Mouse (Mus musculus) heart, adult 9 months (tissue): ENCODE measurements around the gene Ugt2b37.
"Not testable (repeated sequence)": the region's sequence is repeated elsewhere in the genome, so short reads cannot be mapped to it uniquely, and the experiment has no call there.

Experiments used
- DNase-seq, 2 experiments: peaks; one replicate each; pipeline ENCODE4 v3.0.0; 2022; ENCODE audit warnings: low spot score in 2 of 2

The Ugt2b37 gene

GRCm38 (mm10) chr5:87254676-87255075, at the start of gene Ugt2b37:
TSS of gene Ugt2b37 (minus strand) at chr5:87254804.
- not testable (repeated sequence) for DNase-seq

- not testable (repeated sequence) for DNase-seq
These were observed 31.6 kb upstream of the Ugt2b37 start for GRCm38 (mm10) chr5:87286180-87286579.

DNA sequence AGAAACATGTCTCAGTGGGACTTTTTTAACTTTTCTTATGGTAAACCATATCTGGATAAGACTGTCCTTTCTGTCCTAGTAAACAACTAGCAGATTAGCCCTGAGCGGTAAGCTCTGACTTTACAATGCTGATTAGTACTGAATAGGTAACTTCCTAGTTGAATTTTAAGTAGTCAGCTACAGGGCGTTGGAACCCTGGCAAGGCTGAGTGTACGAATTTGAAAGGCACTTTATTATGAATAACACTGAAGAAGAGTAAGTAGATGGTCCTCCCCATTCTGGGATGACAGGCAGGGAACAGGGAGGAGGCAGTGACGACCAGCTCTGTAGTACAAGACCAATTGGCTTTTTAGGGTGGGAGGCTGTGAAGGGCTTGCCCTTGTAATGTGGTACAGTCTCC, 21.4 kb upstream of the Ugt2b37 start:
- DNase-seq, result not testable (repeated sequence)

DNA sequence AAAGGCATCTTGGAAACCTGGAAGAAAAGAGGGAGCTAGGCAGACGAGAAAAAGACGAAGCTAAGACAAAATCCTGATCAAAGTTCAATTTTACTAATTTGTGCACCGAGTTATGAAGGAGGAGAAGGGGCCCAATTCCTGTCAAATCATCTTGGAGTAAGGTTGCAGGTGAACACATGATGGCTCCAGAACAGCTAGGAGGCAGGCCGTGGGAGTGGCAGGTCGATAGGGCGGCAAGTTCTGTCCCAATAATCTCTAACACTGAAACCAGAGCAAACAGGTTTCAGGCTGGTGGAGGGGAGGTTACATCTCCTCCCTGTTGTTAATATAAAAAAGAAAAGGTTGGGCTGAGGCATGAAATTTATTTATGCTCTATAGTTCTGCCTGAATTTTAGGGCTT, 21.0 kb upstream of the Ugt2b37 start:
- DNase-seq, result no peak

DNA sequence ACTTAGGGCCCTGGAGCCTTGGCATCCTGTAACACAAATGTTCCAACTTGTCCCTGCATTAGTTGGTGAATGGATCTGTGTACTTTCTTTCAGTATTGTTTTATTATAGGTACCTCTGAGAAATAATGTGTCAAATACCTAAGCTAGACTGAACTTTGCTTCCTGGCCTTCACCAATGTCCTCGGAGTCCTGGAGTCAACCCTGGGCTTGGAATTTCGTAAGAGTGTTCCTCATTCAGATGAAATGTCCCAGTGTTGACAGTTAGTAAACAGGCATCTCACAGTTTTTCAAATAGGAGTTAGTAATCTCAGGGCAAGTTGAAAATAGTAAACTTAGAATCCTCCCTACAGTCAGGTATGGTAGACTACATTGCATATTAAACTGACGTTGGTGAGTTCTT, 1.2 kb upstream of the Ugt2b37 start:
- DNase-seq, result no peak

DNA sequence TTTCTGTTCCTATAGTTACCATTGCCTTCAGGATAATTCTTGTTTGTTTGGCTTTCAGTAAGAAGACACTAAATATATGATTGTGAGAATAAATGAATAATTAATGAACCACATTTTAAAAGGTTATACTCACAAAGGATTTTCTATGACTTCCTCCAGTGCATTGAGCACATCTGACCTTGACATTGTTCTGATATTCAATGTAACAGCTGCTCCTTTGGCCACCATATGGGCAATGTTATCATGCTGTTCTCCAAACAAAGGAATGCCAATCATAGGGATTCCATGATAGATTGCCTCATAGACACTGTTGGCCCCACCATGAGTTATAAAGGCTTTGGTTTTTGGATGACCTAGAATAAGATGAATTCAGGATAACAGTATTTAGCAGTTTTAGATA, 12.5 kb downstream of the Ugt2b37 start:
- DNase-seq, result not testable (repeated sequence)

DNA sequence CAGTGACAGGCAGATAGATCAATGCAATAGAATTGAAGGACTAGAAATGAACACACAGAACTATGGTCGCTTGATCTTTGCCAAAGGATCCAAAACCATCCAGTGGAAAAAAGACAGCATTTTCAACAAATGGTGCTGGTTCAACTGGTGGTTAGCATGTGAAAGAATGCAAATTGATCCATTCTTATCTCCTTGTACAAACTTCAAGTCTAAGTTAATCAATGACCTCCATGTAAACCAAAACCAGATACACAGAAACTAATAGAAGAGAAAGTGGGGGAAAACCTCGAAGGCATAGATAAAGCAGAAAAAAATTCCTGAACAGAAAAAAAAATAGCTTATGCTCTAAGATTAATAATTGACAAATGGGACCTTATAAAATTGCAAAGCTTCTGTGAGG, 58.2 kb downstream of the Ugt2b37 start:
- not testable (repeated sequence) for DNase-seq
